Mouse (Mus musculus) Muller cell, postnatal 12 days (primary cell): ENCODE measurements around the gene Sirt2.
A peak's percentile ranks its signal among the peaks of the same experiment; 100 is the strongest.

ENCODE experiments used
- DNase-seq: peaks from one replicate; pipeline ENCODE4 v3.0.0-alpha.2; 2015; ENCODE audit errors: inconsistent ontology term

Sirt2 gene

DNA sequence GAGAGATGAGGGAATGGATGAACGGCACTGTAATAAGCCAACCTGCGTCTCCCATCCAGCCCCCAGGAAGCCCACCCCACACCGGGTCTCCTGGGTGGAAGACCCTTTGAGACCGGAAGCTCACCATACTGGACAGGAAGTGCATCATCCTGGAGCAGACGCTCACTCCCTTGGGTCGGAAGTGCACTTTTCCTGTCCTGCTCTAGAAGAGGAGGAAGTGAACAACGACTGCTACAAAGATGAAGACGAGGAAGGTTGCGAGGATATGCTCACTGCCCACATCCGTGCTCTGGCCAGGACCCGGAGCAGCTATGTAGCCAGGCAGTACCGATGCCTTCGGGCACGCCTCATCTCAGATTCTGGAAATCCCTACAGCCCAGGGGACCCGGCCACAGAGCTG is 29.3 kb downstream of the Sirt2 start:
- no peak for DNase-seq

DNA sequence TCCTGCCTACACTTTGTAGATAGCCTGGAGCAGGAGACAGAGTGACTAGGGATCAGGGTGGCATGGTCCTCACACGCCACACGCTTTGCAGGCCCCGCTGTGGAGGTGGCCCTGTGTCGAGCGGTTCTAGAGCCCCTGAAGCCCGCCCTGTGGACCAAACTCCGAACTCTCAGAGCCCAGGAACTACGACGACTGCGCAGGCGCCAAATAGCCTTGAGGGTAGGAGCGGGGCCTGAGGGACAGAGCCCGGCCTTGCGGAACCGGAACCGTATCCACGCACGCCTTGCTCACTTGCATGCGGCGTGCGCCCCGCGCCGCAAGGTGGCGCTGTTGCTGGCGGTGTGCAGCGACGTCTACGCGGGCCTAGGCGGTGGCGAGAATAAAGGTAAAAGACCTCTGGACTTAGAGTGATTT is 30.0 kb downstream of the Sirt2 start:
- peak; percentile 82 for DNase-seq

DNA sequence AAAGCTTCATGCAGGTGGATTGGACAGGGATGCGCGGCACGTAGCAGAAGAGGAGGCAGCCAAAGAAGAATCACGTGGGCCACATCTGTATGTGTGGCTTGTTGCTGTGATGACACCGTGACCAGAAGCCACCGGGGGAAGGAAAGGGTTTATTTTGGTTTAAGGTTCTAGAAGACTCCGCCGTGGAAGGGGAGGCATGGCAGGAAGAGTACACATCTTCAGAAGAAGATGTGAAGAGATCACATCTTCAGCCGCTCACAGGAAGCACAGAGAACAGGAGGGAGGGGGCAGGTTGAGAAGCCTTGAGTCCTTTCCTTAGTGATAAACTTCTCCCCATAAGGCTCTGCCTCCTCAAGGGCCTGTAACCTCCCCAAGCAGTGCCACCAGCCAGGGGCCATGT is 33.5 kb downstream of the Sirt2 start:
- DNase-seq = no peak

DNA sequence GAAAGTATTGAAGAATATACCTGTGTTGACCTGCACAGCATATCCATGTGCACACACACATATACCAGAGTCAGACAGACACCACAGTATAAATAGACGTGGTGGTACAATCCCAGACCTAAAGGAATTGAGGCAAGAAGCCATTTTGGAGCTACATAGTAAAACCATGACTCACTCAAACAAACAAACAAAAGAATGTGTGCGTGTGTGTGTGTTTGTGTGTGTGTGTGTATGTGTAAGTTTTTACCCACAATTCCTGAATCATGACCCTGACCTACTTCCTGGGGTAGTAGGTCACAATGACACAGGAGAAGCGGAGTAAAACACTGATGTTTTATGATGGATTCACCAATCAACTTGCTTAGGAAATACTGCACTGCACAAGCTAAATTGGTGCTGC is 34.9 kb downstream of the Sirt2 start:
- DNase-seq = peak; percentile 81

DNA sequence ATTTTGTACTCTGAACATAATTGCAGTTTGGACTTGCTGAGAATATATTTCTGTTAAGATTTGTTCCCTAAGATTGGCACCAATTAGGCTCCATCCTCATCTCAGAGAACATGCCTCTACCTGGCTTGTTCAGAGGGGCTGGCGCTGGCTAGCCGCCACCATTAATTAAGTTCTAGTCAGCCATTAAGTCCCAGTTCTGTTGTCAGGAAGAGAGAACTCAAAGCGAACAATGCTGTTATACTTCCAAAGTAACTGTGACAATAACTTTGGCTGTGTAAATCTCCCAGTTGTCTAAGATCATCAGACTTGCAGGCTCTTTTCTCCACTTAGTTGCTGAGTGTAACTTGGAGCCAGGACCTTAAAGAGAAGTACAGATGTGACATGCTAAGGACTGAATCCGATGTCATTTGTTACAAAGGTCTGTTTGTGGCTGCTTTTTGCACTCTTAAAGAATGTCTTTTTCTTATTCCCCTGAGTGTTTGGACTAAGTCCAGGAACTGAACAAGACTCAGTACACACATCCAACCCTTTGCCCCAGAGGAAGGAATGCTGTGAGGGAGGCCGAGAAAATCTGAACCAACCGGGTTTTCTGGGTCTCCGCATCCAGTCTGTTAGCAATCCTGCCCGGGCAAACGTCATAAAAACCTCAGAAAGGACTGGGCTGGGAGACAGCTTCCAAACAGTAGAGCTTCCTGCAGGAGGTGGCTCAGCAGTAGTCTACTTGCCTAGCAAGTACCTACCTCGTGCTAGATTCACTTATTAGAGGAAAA is 35.6 kb downstream of the Sirt2 start:
- peak; percentile 90 for DNase-seq

DNA sequence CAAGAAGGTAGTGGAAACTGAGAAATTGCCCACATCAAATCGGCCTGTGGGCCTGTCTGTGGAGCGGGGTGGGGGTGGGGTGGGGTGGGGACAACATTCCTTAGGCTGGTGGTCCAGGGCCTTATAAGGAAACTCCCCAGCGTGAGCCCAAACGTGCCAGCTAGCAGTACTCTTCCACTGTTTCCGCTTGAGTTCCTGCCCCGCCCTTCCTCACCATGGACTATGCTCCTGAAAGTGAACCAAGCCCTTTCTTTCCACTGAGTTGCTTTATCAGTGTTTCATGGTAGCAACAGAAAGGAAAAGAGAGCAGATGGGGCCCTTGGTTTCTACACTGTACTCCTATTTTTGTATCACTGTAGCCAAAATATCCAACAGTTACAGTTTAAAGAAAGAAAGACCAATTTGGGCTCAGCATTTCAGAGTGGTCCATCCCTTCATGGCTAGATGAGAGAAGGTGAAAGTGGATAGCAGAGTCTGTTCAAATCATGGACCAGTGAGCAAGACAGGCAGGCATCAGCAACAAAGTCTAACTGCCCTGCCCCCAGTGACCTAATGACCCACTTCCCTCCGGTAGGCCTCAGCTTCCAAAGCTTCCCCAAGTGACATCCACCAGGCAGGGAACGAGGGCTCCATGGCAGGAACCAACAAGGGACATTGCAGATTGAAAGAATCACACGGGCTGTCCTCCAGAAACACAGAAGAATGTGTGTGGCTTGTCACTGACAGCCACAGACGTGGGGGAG is 36.5 kb downstream of the Sirt2 start:
- DNase-seq = peak; percentile 59

DNA sequence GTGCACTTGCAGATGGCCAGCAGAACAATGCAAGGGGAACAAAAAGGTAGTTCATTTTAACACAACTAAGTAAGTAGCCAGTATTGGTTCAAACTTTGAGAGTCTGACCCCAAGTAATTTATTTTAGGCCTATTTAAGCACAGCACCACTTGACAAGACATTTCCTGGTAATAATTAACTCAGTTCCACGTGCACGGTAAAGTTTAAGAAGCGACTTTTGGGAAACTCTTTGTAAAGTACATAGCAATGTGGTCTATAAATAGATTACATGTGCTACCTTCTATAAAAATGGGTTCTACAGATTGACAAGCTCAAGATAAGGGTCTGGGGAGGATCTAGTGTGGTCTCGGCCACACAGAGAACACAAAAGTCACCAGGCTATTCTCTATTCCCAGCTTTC is 37.2 kb downstream of the Sirt2 start:
- DNase-seq = no peak

DNA sequence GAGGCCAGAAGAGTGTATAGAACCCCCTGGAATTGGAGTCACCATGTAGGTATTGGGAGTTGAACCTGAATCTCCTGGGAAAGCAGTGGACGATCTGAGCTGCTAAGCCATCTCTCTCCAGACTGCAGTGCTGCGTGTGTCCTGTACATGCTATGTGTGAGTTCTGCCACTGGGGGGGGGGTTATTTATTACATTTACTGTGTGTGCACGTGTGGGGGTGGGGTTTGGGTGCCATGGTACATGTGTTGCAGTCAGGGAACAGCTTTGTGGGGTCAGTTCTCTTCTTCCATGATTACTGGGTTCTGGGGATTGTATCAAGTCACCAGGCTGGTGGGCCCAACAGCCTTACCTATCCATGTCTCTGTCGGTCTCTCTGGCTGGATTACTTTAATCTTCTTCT is 40.3 kb downstream of the Sirt2 start:
- no peak for DNase-seq

DNA sequence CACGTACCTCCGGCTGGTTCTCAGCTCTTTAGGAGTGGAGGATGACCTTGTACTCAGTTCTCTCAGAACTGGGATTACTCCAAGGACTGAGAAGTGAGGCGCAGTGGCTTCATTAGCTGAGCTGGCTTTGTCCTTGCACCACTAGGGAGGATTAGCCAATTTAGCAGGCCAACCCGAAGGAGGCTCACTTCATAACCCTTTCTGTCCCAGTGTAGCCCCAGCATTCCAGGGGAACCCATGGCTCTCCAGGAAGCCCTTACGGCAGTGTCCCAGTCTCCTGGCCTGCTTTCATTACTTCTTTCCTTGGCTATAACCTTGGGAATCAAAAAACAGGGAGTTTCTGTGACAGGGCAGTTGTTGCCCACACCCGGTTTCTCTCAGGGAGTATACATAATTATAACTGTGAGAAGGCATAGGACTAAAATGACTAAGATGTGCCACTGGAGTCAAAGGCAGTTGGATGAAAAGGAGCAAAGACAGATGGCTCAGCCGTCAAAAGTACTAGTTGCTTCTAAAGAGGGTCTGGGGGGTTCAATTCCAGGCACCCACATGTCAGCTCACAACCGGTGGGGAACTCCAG is 41.2 kb downstream of the Sirt2 start:
- DNase-seq = peak; percentile 69

DNA sequence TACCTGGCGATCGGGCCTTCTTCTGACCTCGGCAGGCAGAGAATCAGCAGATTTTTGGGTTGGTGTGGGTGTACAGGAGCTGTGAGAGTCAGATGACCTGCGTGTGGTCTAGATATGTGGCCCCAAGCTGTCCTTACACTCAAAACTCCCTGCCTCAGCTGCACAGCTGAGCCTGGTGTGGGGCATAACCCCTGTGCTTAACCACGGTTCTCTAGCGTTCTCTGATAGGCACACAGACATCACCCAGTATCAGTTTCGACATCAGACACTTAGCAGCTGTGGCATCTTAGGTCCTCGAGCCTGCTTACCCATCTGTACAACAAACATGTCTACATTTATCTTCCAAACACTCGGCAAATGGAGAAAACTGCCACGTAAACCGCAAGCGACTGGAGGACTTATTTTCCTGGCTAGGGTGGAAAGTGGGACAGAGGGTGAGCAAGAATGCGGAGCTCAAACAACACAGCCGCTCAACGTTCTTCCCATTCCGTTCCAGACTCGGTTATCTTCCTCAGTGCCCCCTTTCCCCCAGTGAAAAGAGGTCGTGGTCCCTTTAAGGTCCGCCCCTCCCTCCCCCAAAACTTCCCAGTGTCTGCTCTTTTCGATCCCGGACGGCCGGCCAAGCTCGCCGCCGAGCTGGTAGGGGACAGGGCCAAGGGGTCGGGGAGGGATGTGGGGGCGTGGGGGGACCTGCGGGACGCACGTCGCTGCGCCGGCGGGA is 41.8 kb downstream of the Sirt2 start, which contains the start of gene Hnrnpl:
Gene Hnrnpl, plus strand, starts transcription at position 321 of the 721 bp plus-strand sequence.
- DNase-seq = peak; percentile 91

DNA sequence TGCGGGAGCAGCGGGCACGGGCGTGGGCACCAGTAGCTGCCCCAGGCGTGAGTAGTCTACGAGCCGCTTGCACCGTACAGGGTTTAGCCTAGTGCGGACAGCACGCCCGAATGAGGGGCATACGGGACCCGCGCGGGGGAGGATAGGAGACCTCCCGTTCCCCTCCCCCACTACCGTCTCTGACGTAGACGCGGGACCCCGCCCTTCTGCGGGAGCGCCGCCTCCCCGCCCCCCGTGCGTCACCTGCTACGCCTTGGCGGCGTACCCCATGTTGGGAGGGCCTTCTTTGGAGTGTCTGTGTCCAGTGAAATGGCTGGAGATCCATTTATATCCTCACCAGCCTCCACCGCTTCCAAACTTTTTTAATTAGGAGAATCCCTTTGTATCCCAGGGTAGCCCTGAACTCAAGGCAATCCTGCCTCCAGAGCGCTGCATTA is 42.4 kb downstream of the Sirt2 start:
- DNase-seq = peak; percentile 97

DNA sequence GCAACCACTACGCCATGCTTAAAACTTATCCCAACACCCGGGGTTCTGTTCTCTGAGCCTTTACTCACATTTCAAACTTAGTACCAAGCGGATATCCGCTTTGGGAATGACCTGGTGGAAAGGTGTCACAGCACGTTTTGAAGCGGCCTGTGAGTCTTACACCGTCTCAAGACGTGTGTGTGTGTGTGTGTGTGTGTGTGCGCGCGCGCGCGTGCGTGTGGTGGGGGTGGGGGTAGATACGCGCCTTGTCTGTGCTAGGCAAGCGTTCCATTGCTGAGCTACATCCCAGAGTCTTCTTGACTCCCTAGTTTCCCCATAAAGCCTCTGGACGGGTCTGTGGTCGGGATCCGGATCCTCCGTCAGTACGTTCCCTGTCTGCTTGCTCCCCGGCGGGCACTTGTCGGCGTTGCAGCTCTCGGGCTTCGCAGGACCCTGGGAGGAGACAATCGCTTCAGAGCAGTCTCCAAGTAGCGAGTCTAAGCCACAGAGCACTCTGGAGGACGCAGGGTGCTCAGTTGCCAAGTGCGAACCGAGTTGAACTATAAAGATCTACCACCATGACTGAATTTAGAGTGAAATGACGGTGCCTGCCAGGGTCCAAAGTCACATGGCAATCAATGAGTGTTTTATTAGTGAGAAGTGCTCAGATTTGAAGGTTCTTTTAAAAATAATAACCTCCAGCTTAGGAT is 43.0 kb downstream of the Sirt2 start:
- peak; percentile 72 for DNase-seq

DNA sequence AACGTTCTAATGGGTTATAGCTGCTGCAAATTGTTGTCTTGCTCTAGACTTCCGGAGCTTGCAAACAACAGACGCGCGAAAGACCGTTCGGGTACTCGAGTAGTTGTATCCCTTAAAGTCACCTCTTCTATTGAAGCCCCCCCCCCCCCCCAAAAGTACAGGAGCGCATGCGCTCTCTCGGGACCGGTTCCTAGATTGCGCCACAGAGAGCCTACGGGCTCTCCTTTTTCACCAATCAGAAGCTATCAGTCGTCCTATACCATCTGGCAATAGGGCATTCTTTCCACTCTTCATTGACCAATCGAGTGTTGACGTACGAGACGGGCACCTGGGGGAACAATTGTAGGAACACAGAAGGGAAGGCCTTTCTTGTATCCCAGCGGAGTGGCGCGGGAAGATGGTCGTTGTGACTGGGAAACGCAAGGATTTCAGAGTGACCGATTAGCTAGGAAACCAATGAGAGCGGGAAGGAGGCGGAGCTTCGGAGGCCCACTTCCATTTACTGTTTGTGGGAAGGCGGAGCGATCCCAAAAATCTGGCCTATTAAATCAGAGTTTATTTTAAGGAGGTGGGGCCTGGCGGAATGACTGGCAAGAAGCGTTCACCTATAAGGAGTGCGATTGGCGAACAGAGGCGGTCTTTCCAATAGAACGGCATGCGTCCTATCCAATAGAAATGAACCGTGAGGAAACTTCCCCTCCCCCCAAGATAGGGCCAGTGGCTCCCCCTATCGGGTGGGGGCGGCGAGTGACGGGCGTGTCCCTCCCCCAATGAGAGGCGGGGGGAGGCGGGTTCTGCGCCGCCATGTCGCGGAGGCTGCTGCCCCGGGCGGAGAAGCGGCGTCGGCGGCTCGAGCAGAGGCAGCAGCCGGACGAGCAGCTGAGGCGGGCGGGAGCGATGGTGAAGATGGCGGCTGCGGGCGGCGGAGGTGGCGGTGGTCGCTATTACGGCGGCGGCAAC is 43.9 kb downstream of the Sirt2 start:
- DNase-seq = peak; percentile 99

DNA sequence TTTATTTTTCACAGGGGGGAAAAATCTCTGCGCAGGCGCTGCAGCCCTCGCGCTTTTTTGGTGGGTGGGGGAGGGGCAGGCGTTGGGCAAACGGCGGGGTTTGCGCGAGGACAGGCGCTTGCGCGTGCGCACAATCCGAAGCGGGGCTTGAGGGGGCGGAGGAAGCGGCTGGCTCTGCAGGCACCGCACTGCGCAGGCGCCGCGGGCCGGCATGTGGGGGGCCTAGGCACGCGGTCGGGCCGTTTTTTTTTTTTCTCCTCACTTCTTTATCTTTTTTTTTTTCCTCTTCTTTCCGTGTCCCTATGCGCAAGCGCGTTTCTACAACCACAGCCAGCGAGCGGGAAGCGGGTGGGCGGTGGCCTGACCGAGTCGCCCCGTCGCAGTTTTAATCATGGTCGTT is 44.7 kb downstream of the Sirt2 start:
- DNase-seq = peak; percentile 94

DNA sequence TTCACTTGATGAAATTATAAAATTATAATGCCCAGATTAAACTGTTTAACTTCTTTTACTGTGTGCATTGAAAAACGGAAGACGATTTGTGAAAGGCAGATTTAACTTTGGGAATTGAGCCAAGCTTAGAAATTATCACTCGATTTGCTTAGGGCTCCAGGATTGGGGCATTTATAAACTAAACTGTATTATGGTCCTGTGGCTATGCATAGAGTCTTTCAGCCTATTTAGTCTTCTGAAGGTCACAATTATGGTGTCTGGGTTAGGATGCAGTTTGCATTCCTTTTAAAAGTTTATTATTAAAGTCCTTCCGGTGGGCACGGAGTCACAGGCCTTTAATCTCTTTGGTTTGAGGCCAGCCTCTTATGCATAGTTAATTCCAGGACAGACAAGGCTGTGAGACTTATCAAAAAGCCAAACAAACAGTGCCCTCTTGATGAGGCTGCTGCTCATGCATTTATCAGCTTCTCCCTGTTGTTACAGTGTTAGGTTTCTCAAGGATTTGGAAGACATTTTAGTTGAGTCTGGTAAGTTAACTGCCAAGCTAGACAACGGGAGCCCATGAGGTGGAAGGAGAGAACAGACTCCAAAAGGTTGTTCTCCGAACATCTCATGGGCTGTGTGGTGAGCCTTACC is 45.2 kb downstream of the Sirt2 start:
- DNase-seq = no peak

DNA sequence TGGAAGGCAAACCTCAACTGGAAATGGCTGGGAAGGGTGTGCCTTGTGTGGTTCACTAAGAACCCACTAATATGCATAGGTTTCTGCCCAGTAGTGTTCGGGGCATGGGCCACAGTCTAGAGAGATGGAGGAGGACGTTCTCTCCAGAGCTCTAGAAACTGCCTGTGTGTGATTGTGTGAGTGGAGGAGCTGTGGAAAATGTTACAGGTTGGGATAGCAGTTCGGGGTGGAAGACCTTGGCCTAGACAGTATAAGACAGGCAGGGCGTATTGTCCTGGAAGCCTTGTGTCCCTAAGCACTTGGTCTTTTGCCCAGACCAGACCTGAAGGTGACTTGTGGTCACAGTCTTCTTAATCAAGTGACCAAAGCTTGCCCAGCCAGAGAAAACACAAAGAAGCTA is 45.9 kb downstream of the Sirt2 start:
- no peak for DNase-seq

DNA sequence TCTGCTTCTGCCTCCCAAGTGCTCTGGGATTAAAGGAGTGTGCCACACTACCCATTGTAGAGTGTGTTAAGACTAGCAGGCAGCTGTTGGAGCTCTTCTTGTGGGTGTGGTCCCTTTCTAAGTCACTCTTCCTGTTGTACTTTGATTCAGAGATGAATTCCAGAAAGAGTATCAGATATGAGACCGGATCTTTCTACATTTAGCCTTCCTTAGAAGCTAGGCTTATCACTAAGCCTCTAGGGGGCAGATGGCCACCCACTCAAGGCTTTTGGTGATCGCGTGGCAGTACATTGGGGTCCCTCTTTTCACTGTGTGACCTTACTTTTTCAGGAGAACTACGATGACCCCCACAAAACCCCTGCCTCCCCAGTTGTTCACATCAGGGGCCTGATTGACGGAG is 46.4 kb downstream of the Sirt2 start:
- no peak for DNase-seq

DNA sequence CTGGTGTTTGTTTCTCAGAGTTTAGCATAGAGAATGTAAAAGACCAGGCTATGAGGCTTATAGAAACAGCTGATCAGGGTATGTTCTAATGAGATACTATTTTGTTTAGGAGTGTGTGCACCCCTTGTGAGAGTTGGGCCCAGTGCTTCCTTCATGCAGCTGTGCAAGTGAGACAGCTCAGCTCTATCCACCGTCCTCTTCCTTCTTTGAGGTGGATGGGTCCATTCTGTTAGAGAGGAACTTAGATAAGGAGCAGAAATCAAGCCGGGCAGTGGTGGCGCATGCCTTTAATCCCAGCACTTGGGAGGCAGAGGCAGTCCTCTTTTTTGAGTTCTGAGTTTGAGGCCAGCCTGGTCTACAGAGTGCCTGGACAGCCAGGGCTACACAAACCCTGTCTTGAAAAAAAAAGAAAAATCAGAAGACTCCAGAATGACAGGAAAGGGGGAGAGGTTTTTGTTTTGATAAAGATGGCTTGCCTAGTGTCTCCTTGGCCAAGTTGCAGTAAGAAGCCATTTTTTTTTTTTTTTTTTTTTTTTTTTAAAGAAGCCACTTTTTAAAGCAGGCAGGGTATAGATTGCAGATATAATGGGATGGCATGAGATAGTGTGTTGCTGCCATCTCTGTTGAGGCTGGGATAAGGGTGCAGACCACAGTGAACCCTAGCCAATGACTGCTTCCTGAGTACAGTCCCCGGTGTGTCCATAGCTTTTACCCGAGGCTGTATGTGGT is 47.9 kb downstream of the Sirt2 start:
- no peak for DNase-seq

DNA sequence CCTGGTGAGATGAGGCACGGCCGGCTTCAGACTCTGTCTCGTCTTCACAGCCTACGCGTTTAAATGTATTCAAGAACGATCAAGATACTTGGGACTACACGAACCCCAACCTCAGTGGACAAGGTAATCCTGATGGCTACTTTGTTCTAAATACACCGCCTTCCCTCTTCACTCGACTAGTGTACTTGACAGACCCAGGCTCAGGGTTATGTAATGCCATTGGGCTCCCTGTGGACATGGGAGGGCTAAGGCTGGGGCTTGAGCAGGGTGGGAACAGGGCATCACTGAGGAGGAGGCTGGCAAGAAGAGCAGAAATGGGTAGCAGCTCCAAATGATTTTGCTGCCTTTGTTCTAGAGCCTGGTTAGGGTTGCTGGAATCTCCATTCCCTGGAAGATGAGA is 48.7 kb downstream of the Sirt2 start:
- DNase-seq = no peak
